In genomic region chrX:142750775-142751174, GRCm38 (mm10) we compare ENCODE assay signal across 21 mouse cellular contexts.
A peak's percentile ranks its signal among the peaks of the same experiment; 100 is the strongest.
DNase-seq lines count a peak whose midpoint lies in the region; ATAC-seq and TF ChIP-seq lines count a peak whose summit lies in the region.
"Had no signal": no experiment of that assay in that cellular context is flagged by ENCODE, and none has a peak within 500 bp of the region (broad histone marks: within the 10 kb centered on the region; RNA-seq: fewer than 3 reads in every experiment).

No protein-coding gene starts in this region.

- H3K4me2 ChIP-seq in midbrain, embryonic 11.5 days = no peak overlapping the region
- H3K4me2 ChIP-seq in midbrain, embryonic 16.5 days (ENCODE audit: low read length) = no peak overlapping the region
- H3K4me2 ChIP-seq in midbrain, embryonic 12.5 days (replicated peaks) = no peak overlapping the region
- H3K4me2 ChIP-seq in midbrain, postnatal 0 days (ENCODE audit: low read depth, low read length, poor library complexity, severe bottlenecking) = no peak overlapping the region
- no peak overlapping the region for H3K4me2 ChIP-seq in stomach, postnatal 0 days (replicated peaks; ENCODE audit: low read depth)

- no peaks in the 10 kb centered on the region for H3K4me1 ChIP-seq in midbrain, embryonic 11.5 days (ENCODE audit: control insufficient read depth, insufficient read depth, low read length)
- H3K4me1 ChIP-seq in midbrain, embryonic 16.5 days (ENCODE audit: control insufficient read depth, insufficient read depth, low read length) = no peaks in the 10 kb centered on the region
- no peaks in the 10 kb centered on the region for H3K4me1 ChIP-seq in midbrain, embryonic 12.5 days
- H3K4me1 ChIP-seq in midbrain, postnatal 0 days (ENCODE audit: insufficient read depth, low read length) = no peaks in the 10 kb centered on the region
- H3K4me1 ChIP-seq in stomach, postnatal 0 days (replicated peaks; ENCODE audit: control insufficient read depth, insufficient read depth) = no peaks in the 10 kb centered on the region

- no peak for TF ChIP-seq CTCF in midbrain, postnatal 0 days (IDR thresholded peaks at IDR 0.05)
- no peak for TF ChIP-seq CTCF in stomach, postnatal 0 days (IDR thresholded peaks at IDR 0.05; ENCODE audit: low read depth)

- DNase-seq in midbrain, embryonic 11.5 days (ENCODE audit: low spot score, missing footprints) = no peak
- DNase-seq in midbrain, postnatal 0 days (ENCODE audit: low spot score) = no peak
- DNase-seq in stomach, postnatal 0 days (ENCODE audit: low spot score) = no peak
- DNase-seq in spleen, adult 12 weeks (ENCODE audit: low spot score) = no peak
- DNase-seq: adrenal gland, adult 2 months; adrenal gland, adult 8-10 months; adrenal gland, postnatal 10 days; adrenal gland, postnatal 14 days; adrenal gland, postnatal 25 days; adrenal gland, postnatal 36 days; B cell, adult 2 months; cerebellum, adult 11 months; cerebellum, adult 11-12 months; cerebellum, adult 18-20 months had no signal

- 47% methylated on average over 4 of the region's 4 CpGs for WGBS in midbrain, embryonic 11.5 days
- WGBS in midbrain, embryonic 16.5 days = 38% methylated on average over 4 of the region's 4 CpGs
- WGBS in midbrain, embryonic 12.5 days = 44% methylated on average over 4 of the region's 4 CpGs
- WGBS in midbrain, postnatal 0 days = 26% methylated on average over 4 of the region's 4 CpGs
- WGBS in stomach, postnatal 0 days = 46% methylated on average over 4 of the region's 4 CpGs

- no peaks in the 10 kb centered on the region; the same call in 1 of the 2 replicates for H3K36me3 ChIP-seq in midbrain, embryonic 11.5 days (ENCODE audit: control insufficient read depth, insufficient read depth, low read length)
- no peaks in the 10 kb centered on the region for H3K36me3 ChIP-seq in midbrain, embryonic 16.5 days (ENCODE audit: control insufficient read depth, insufficient read depth, low read length)
- no peaks in the 10 kb centered on the region for H3K36me3 ChIP-seq in midbrain, embryonic 12.5 days
- no peaks in the 10 kb centered on the region for H3K36me3 ChIP-seq in midbrain, postnatal 0 days (ENCODE audit: insufficient read depth, low read length)
- H3K36me3 ChIP-seq in stomach, postnatal 0 days (ENCODE audit: control insufficient read depth, insufficient read depth, low read length) = no peaks in the 10 kb centered on the region

- TF ChIP-seq EP300 in stomach, postnatal 0 days (optimal IDR thresholded peaks at IDR 0.05) = no peak

- ATAC-seq in midbrain, embryonic 11.5 days (ENCODE audit: low FRiP score) = peak; percentile 75; the same call in 1 of the 2 replicates
- no peak for ATAC-seq in midbrain, embryonic 16.5 days
- peak; percentile 52; the same call in 1 of the 2 replicates for ATAC-seq in midbrain, embryonic 12.5 days (ENCODE audit: low FRiP score, low read depth)
- no peak for ATAC-seq in midbrain, postnatal 0 days (ENCODE audit: low FRiP score)
- ATAC-seq in stomach, postnatal 0 days (ENCODE audit: low FRiP score, low TSS enrichment) = peak; percentile 57; the same call in 1 of the 2 replicates
- ATAC-seq: activated CD4-positive, CD25-positive, alpha-beta regulatory T cell, adult 4 months; CD4-positive, CD25-positive, alpha-beta regulatory T cell, adult 4 months; Patski had no signal

- no peaks in the 10 kb centered on the region for H3K9me3 ChIP-seq in midbrain, embryonic 11.5 days (ENCODE audit: control insufficient read depth, low read length)
- H3K9me3 ChIP-seq in midbrain, embryonic 16.5 days (replicated peaks; ENCODE audit: control insufficient read depth, low read length, poor library complexity, severe bottlenecking) = no peaks in the 10 kb centered on the region
- H3K9me3 ChIP-seq in midbrain, embryonic 12.5 days = no peaks in the 10 kb centered on the region
- H3K9me3 ChIP-seq in midbrain, postnatal 0 days (ENCODE audit: low read length) = no peaks in the 10 kb centered on the region
- H3K9me3 ChIP-seq in stomach, postnatal 0 days (ENCODE audit: control insufficient read depth, low read length) = no peaks in the 10 kb centered on the region
- H3K9me3 ChIP-seq: G1E had no signal

- no peak overlapping the region for H3K9ac ChIP-seq in midbrain, embryonic 11.5 days (ENCODE audit: low read length)
- no peak overlapping the region for H3K9ac ChIP-seq in midbrain, embryonic 16.5 days (ENCODE audit: low read depth, low read length)
- no peak overlapping the region for H3K9ac ChIP-seq in midbrain, embryonic 12.5 days (replicated peaks)
- no peak overlapping the region for H3K9ac ChIP-seq in midbrain, postnatal 0 days (replicated peaks; ENCODE audit: low read length, poor library complexity, severe bottlenecking)
- H3K9ac ChIP-seq in stomach, postnatal 0 days (ENCODE audit: low read length) = no peak overlapping the region

- H3K27ac ChIP-seq in midbrain, embryonic 11.5 days (ENCODE audit: low read depth, low read length) = no peak overlapping the region; the same call in 1 of the 2 replicates
- no peak overlapping the region for H3K27ac ChIP-seq in midbrain, embryonic 16.5 days (ENCODE audit: low read length)
- no peak overlapping the region for H3K27ac ChIP-seq in midbrain, embryonic 12.5 days (replicated peaks)
- H3K27ac ChIP-seq in midbrain, postnatal 0 days (ENCODE audit: low read depth, low read length) = no peak overlapping the region
- no peak overlapping the region for H3K27ac ChIP-seq in stomach, postnatal 0 days (replicated peaks)

- no peak overlapping the region for H3K4me3 ChIP-seq in midbrain, embryonic 11.5 days (ENCODE audit: low read depth, low read length)
- H3K4me3 ChIP-seq in midbrain, embryonic 16.5 days (ENCODE audit: low read depth, low read length) = no peak overlapping the region
- no peak overlapping the region for H3K4me3 ChIP-seq in midbrain, embryonic 12.5 days
- H3K4me3 ChIP-seq in midbrain, postnatal 0 days (ENCODE audit: low read depth, low read length) = no peak overlapping the region
- H3K4me3 ChIP-seq in stomach, postnatal 0 days (ENCODE audit: low read depth, low read length) = no peak overlapping the region

- no peaks in the 10 kb centered on the region; the same call in 1 of the 2 replicates for H3K27me3 ChIP-seq in midbrain, embryonic 11.5 days (ENCODE audit: control insufficient read depth, insufficient read depth, low read length)
- H3K27me3 ChIP-seq in midbrain, embryonic 16.5 days (ENCODE audit: control insufficient read depth, insufficient read depth, low read depth, low read length) = peaks cover 5% of the 10 kb centered on the region; the same call in 1 of the 2 replicates
- H3K27me3 ChIP-seq in midbrain, embryonic 12.5 days = peaks cover 25% of the 10 kb centered on the region
- peaks cover 5% of the 10 kb centered on the region; the same call in 1 of the 2 replicates for H3K27me3 ChIP-seq in midbrain, postnatal 0 days (ENCODE audit: insufficient read depth, low read length)
- no peaks in the 10 kb centered on the region for H3K27me3 ChIP-seq in stomach, postnatal 0 days (ENCODE audit: control insufficient read depth, insufficient read depth, low read length)
- H3K27me3 ChIP-seq: CH12.LX had no signal

Comparison
In these comparisons a context has a peak if more than half of its experiments do, and no peak if none do; other contexts are left out.
1. ATAC-seq: peak in midbrain, embryonic 11.5 days (single experiment), midbrain, embryonic 12.5 days (single experiment) and stomach, postnatal 0 days (single experiment); none in midbrain, embryonic 16.5 days (single experiment) and midbrain, postnatal 0 days (single experiment).